Mouse (Mus musculus): ENCODE results near the gene Ces4a. TPM values are rescaled to one million over a fixed set of nuclear protein-coding genes. Genes with fewer than 3 reads are reported as not detected.

Gene Ces4a
- polyA plus RNA-seq, 1 experiment: not detected

DNA sequence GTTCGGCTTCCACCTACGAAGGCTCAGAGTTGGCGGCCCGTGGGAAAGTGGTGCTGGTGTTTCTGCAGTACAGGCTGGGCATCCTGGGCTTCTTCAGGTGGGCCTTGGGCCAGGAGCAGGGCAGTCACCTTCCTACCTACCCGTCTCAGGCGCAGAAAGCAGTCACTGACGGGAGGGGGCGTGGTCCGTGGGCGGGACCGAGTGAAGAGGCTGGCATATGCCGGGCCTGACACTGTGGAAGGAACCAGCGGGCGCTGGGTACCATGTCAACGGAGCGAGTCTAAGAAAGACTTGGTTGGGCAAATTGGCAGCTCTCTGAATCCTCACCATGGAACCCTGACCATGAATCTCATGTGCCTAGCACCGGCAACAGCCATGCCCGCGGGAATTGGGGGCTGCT lies 10.8 kb downstream of the Ces4a start:
- no peak overlapping the region for H3K27ac ChIP-seq (ENCODE audit: insufficient read depth, low read length)
- no peak for TF ChIP-seq CTCF (IDR thresholded peaks at IDR 0.05; ENCODE audit: extremely low read depth, insufficient read depth, low read length)
- no peak overlapping the region for H3K4me3 ChIP-seq (ENCODE audit: insufficient read depth, low read length)
- H3K4me1 ChIP-seq (ENCODE audit: control insufficient read depth, insufficient read depth, low read length): no peaks in the 10 kb centered on the region

GRCm38 (mm10) chr8:105151654-105152053 lies 20.1 kb downstream of the Ces4a start:
- TF ChIP-seq POLR2A (IDR thresholded peaks at IDR 0.05; ENCODE audit: extremely low read depth, insufficient read depth, low read length): no peak
- no peak for TF ChIP-seq CTCF (IDR thresholded peaks at IDR 0.05; ENCODE audit: extremely low read depth, insufficient read depth, low read length)
- H3K4me3 ChIP-seq (ENCODE audit: insufficient read depth, low read length): no peak overlapping the region
- no peaks in the 10 kb centered on the region for H3K4me1 ChIP-seq (ENCODE audit: control insufficient read depth, insufficient read depth, low read length)
- no peak overlapping the region for H3K27ac ChIP-seq (ENCODE audit: insufficient read depth, low read length)

DNA sequence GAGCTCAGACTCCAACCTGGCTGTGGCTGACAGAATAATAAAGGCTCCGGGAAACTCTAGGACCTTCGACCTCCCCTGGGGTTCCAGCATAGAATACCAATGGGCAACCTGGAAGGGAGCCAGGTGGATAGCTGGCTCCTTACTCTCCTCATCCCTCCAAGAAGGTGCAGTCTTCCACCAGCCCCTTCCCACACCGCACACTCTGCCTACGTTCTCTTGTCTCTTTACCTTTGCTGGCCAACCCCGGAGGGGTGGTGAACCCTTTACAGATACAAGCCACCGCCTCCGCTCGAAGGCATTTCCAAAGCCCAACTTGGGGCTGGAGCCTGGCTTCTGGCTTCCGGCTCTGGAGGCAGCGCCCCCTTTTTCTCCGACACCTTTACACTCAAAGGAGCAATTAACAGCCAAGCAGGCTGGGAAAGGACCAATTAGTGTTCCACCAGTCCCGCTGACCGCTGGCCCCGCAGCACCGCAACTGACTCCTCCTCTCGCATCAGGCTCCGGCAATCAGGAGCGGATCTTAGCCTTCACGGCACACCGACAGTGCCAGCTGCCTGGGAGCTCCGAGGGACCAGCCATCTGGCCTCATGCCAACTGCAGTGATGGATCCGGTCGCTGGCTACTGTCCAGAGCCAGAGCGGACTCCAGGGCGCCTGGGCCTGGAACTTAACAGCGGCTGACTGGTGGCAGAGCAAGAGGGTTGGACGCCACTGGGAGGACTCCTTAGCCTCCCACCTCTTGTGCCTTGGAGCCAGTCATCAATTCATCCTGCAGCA lies 21.2 kb downstream of the Ces4a start:
- Histone ChIP-seq H3K4me1 (ENCODE audit: control insufficient read depth, insufficient read depth, low read length) (no peaks in the 10 kb centered on the region), H3K27ac (ENCODE audit: insufficient read depth, low read length) (no peak overlapping the region)
- no peak for TF ChIP-seq CTCF (IDR thresholded peaks at IDR 0.05; ENCODE audit: extremely low read depth, insufficient read depth, low read length)
- TF ChIP-seq POLR2A (IDR thresholded peaks at IDR 0.05; ENCODE audit: extremely low read depth, insufficient read depth, low read length): no peak

DNA sequence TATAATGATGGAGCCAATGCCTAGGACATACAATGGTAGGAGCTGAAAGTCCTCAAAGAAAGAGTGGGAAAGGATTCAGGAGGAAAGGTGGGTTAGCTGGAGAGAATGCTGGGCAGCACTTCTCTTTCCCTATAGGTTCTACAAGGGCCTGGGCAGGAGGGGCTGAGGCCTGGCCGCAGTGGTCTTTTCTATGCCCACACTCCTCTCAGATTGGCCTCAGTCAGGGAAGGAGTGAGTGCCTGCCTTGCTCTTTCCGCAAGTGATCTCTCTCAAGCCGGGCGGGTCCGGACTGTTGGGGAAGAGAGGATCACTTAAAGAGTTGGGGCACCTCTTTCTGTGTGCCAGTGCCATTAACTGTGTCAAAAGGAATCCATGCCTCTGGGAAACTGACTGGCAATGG lies 22.7 kb downstream of the Ces4a start:
- Histone ChIP-seq H3K4me1 (ENCODE audit: control insufficient read depth, insufficient read depth, low read length) (no peaks in the 10 kb centered on the region), H3K27ac (ENCODE audit: insufficient read depth, low read length) (no peak overlapping the region), H3K4me3 (ENCODE audit: insufficient read depth, low read length) (no peak overlapping the region)
- TF ChIP-seq CTCF (IDR thresholded peaks at IDR 0.05; ENCODE audit: extremely low read depth, insufficient read depth, low read length): no peak
- no peak for TF ChIP-seq POLR2A (IDR thresholded peaks at IDR 0.05; ENCODE audit: extremely low read depth, insufficient read depth, low read length)

More for the DNA sequence above, 21.2 kb downstream of the Ces4a start:
- 0 out of 2 replicates have a peak overlapping the region, but pooled peaks have one; percentile 3 for H3K4me3 ChIP-seq (ENCODE audit: insufficient read depth, low read length)

DNA sequence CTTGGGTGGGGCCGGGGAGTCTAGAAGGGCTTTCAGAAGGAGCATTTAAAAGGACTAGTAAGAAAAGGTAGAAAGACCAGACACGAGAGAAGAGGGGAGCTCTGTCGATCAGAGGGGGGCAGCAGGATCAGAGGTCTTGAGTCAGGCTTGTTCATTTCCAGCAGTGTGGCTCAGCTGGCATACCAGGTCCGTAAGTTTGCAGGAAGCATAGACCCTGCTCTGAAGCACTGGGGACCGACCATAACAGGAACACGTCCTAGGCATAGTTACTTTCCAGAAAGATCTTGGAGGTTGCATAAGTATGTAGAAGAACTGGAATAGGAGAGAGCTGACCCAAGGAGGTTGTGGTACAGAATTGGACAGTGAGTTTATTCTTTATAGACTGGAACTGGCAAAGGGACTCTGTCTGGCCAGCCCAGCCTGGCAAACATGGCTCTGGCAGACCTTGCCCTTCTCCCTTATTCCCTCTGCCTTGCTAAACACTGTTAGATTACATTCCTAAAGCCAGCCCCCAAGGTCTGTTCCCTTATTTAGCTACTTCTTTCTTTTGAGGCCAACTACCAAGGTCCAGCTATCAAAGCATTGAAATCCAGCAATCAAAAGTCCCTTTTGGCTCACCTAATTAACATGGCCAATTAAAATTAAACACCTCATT lies 23.6 kb downstream of the Ces4a start:
- H3K4me3 ChIP-seq (ENCODE audit: insufficient read depth, low read length): no peak overlapping the region
- no peaks in the 10 kb centered on the region for H3K4me1 ChIP-seq (ENCODE audit: control insufficient read depth, insufficient read depth, low read length)
- TF ChIP-seq CTCF (IDR thresholded peaks at IDR 0.05; ENCODE audit: extremely low read depth, insufficient read depth, low read length) (no peak), POLR2A (IDR thresholded peaks at IDR 0.05; ENCODE audit: extremely low read depth, insufficient read depth, low read length) (no peak)
- H3K27ac ChIP-seq (ENCODE audit: insufficient read depth, low read length): no peak overlapping the region

- TF ChIP-seq POLR2A (IDR thresholded peaks at IDR 0.05; ENCODE audit: extremely low read depth, insufficient read depth, low read length) (no peak), CTCF (IDR thresholded peaks at IDR 0.05; ENCODE audit: extremely low read depth, insufficient read depth, low read length) (peak; percentile 46)
- Histone ChIP-seq H3K4me3 (ENCODE audit: insufficient read depth, low read length) (no peak overlapping the region), H3K4me1 (ENCODE audit: control insufficient read depth, insufficient read depth, low read length) (no peaks in the 10 kb centered on the region), H3K27ac (ENCODE audit: insufficient read depth, low read length) (no peak overlapping the region)
Observed at GRCm38 (mm10) chr8:105157555-105157954, 26.0 kb downstream of the Ces4a start.

- TF ChIP-seq POLR2A (IDR thresholded peaks at IDR 0.05; ENCODE audit: extremely low read depth, insufficient read depth, low read length) (no peak), CTCF (IDR thresholded peaks at IDR 0.05; ENCODE audit: extremely low read depth, insufficient read depth, low read length) (no peak)
- H3K4me3 ChIP-seq (ENCODE audit: insufficient read depth, low read length): no peak overlapping the region
Observed at GRCm38 (mm10) chr8:105158084-105158483, 26.5 kb downstream of the Ces4a start.

DNA sequence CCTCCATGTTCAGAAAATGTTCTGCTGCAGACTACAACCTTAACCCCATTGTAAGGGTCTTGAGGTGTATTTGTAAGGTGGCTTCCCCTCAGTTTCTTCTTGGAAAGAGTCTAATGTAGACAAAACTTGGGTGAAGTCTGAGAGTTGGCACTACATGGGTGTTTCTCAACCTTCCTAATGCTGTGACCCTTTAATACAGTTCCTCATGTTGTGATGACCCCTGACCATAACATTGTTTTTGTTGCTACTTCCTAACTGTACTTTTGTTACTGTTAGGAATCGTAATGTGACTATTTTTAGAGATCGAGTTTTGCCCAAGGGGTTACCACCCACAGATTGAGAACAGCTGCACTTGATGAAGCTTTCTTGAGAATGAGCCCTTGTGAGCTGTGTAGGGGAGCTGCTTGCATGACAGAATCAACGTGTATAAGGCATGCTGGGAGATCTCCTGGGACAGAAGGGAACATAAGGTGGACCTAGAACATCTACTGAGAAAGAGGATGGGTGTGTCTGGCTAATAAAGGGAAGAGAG lies 29.6 kb downstream of the Ces4a start:
- TF ChIP-seq CTCF (IDR thresholded peaks at IDR 0.05; ENCODE audit: extremely low read depth, insufficient read depth, low read length) (no peak), POLR2A (IDR thresholded peaks at IDR 0.05; ENCODE audit: extremely low read depth, insufficient read depth, low read length) (no peak)
- Histone ChIP-seq H3K27ac (ENCODE audit: insufficient read depth, low read length) (no peak overlapping the region), H3K4me1 (ENCODE audit: control insufficient read depth, insufficient read depth, low read length) (no peaks in the 10 kb centered on the region), H3K4me3 (ENCODE audit: insufficient read depth, low read length) (no peak overlapping the region)

More at GRCm38 (mm10) chr8:105158084-105158483, 26.5 kb downstream of the Ces4a start:
- H3K4me1 ChIP-seq (ENCODE audit: control insufficient read depth, insufficient read depth, low read length): no peaks in the 10 kb centered on the region
- H3K27ac ChIP-seq (ENCODE audit: insufficient read depth, low read length): no peak overlapping the region

GRCm38 (mm10) chr8:105164272-105164902 lies 32.8 kb downstream of the Ces4a start:
- H3K27ac ChIP-seq (ENCODE audit: insufficient read depth, low read length): no peak overlapping the region
- H3K4me3 ChIP-seq (ENCODE audit: insufficient read depth, low read length): no peak overlapping the region
- H3K4me1 ChIP-seq (ENCODE audit: control insufficient read depth, insufficient read depth, low read length): no peaks in the 10 kb centered on the region
- TF ChIP-seq CTCF (IDR thresholded peaks at IDR 0.05; ENCODE audit: extremely low read depth, insufficient read depth, low read length) (no peak), POLR2A (IDR thresholded peaks at IDR 0.05; ENCODE audit: extremely low read depth, insufficient read depth, low read length) (no peak)
